Mouse (Mus musculus): Measurements from ENCODE around the gene Mgea5.

The Mgea5 gene

GRCm38 (mm10) chr19:45748691-45749242 lies 34.9 kb downstream of the Mgea5 start:
- DNase-seq (ENCODE audit: low read depth, low spot score): peak; percentile 64

- no peak for DNase-seq (ENCODE audit: low read depth, low spot score)
These were observed 35.4 kb downstream of the Mgea5 start for GRCm38 (mm10) chr19:45748206-45748605.

- DNase-seq (ENCODE audit: low read depth, low spot score): peak; percentile 89
These were observed 36.4 kb downstream of the Mgea5 start for GRCm38 (mm10) chr19:45747028-45747867.

GRCm38 (mm10) chr19:45746153-45747020 lies 37.2 kb downstream of the Mgea5 start:
- DNase-seq (ENCODE audit: low read depth, low spot score): peak; percentile 78

GRCm38 (mm10) chr19:45745344-45746152 lies 38.1 kb downstream of the Mgea5 start:
- no peak for DNase-seq (ENCODE audit: low read depth, low spot score)

- DNase-seq (ENCODE audit: low read depth, low spot score): no peak
These were observed 40.0 kb downstream of the Mgea5 start for GRCm38 (mm10) chr19:45743619-45744018.

GRCm38 (mm10) chr19:45742984-45743575 lies 40.6 kb downstream of the Mgea5 start:
- no peak for DNase-seq (ENCODE audit: low read depth, low spot score)

GRCm38 (mm10) chr19:45742218-45742983 lies 41.2 kb downstream of the Mgea5 start, which contains the start of gene Fgf8:
TSS of gene Fgf8 (minus strand) at chr19:45742915.
- DNase-seq (ENCODE audit: low read depth, low spot score): no peak

- DNase-seq (ENCODE audit: low read depth, low spot score): no peak
These were observed 42.0 kb downstream of the Mgea5 start for GRCm38 (mm10) chr19:45741431-45742217.

GRCm38 (mm10) chr19:45740817-45741216 lies 42.8 kb downstream of the Mgea5 start:
- no peak for DNase-seq (ENCODE audit: low read depth, low spot score)

GRCm38 (mm10) chr19:45740233-45740632 lies 43.4 kb downstream of the Mgea5 start:
- no peak for DNase-seq (ENCODE audit: low read depth, low spot score)

GRCm38 (mm10) chr19:45738521-45738920 lies 45.1 kb downstream of the Mgea5 start:
- DNase-seq (ENCODE audit: low read depth, low spot score): no peak

- DNase-seq (ENCODE audit: low read depth, low spot score): no peak
These were observed 45.7 kb downstream of the Mgea5 start for GRCm38 (mm10) chr19:45737846-45738484.

GRCm38 (mm10) chr19:45737208-45737845 lies 46.3 kb downstream of the Mgea5 start:
- no peak for DNase-seq (ENCODE audit: low read depth, low spot score)

- DNase-seq (ENCODE audit: low read depth, low spot score): no peak
These were observed 46.8 kb downstream of the Mgea5 start for GRCm38 (mm10) chr19:45736855-45737207.

GRCm38 (mm10) chr19:45736241-45736640 lies 47.4 kb downstream of the Mgea5 start:
- DNase-seq (ENCODE audit: low read depth, low spot score): no peak

- DNase-seq (ENCODE audit: low read depth, low spot score): no peak
These were observed 48.9 kb downstream of the Mgea5 start for GRCm38 (mm10) chr19:45734762-45735161.

GRCm38 (mm10) chr19:45734191-45734590 lies 49.4 kb downstream of the Mgea5 start:
- no peak for DNase-seq (ENCODE audit: low read depth, low spot score)

Measured in A20 (cell line).